Mouse (Mus musculus): Measurements from ENCODE around the gene Msrb1.
A peak's percentile ranks its signal among the peaks of the same experiment; 100 is the strongest.
"Not testable (repeated sequence)": the region's sequence is repeated elsewhere in the genome, so short reads cannot be mapped to it uniquely, and the experiment has no call there.

Msrb1 gene

GRCm38 (mm10) chr17:24736330-24737051 lies at the start of gene Msrb1:
TSS of gene Msrb1 (plus strand) at chr17:24736642.
- DNase-seq: peak; percentile 94

- peak; percentile 71 for DNase-seq
These were observed 49.3 kb upstream of the Msrb1 start for GRCm38 (mm10) chr17:24687146-24687595.

- no peak for DNase-seq
These were observed 48.8 kb upstream of the Msrb1 start for GRCm38 (mm10) chr17:24687599-24687998.

- peak; percentile 50 for DNase-seq
These were observed 47.0 kb upstream of the Msrb1 start, which contains the start of gene Syngr3 for GRCm38 (mm10) chr17:24689251-24690081. TSS of gene Syngr3 (minus strand) at chr17:24689955.

- no peak for DNase-seq
These were observed 44.1 kb upstream of the Msrb1 start for GRCm38 (mm10) chr17:24692385-24692784.

GRCm38 (mm10) chr17:24695326-24696010 lies 41.0 kb upstream of the Msrb1 start:
- no peak for DNase-seq

- DNase-seq: peak; percentile 92
These were observed 40.3 kb upstream of the Msrb1 start, which contains the start of the genes Gfer and Noxo1 for GRCm38 (mm10) chr17:24696011-24696697. TSS of gene Gfer (minus strand) at chr17:24696156. TSS of gene Noxo1 (plus strand) at chr17:24696234.

GRCm38 (mm10) chr17:24697985-24698384 lies 38.5 kb upstream of the Msrb1 start:
- peak; percentile 44 for DNase-seq

- no peak for DNase-seq
These were observed 37.7 kb upstream of the Msrb1 start for GRCm38 (mm10) chr17:24698715-24699114.

- no peak for DNase-seq
These were observed 37.0 kb upstream of the Msrb1 start for GRCm38 (mm10) chr17:24699473-24699872.

- DNase-seq: no peak
These were observed 35.2 kb upstream of the Msrb1 start for GRCm38 (mm10) chr17:24701251-24701650.

- no peak for DNase-seq
These were observed 30.6 kb upstream of the Msrb1 start for GRCm38 (mm10) chr17:24705821-24706220.

GRCm38 (mm10) chr17:24706982-24707800 lies 29.3 kb upstream of the Msrb1 start, which contains the start of gene Tbl3:
TSS of gene Tbl3 (minus strand) at chr17:24707660.
- DNase-seq: peak; percentile 96

- DNase-seq: no peak
These were observed 28.5 kb upstream of the Msrb1 start for GRCm38 (mm10) chr17:24707801-24708425.

GRCm38 (mm10) chr17:24708646-24709045 lies 27.8 kb upstream of the Msrb1 start:
- no peak for DNase-seq

GRCm38 (mm10) chr17:24715556-24715955 lies 20.9 kb upstream of the Msrb1 start:
- DNase-seq: no peak

- no peak for DNase-seq
These were observed 20.2 kb upstream of the Msrb1 start for GRCm38 (mm10) chr17:24716166-24716682.

GRCm38 (mm10) chr17:24717943-24718342 lies 18.5 kb upstream of the Msrb1 start, which contains the start of the genes Rnf151 and Rps2:
TSS of gene Rnf151 (minus strand) at chr17:24718063.
TSS of gene Rps2 (plus strand) at chr17:24718116.
- DNase-seq: no peak

GRCm38 (mm10) chr17:24718938-24719337 lies 17.5 kb upstream of the Msrb1 start:
- DNase-seq: not testable (repeated sequence)

- DNase-seq: peak; percentile 98
These were observed 16.8 kb upstream of the Msrb1 start for GRCm38 (mm10) chr17:24719494-24720222.
